8 mouse cellular contexts compared by ENCODE assay signal in genomic region chr9:95845711-95846110, GRCm38 (mm10). TPM values are rescaled to one million over a fixed set of nuclear protein-coding genes. Genes with fewer than 3 reads are reported as not detected.
DNase-seq lines count a peak whose midpoint lies in the region; ATAC-seq lines count a peak whose summit lies in the region.

No protein-coding gene starts in this region.

- H3K36me3 ChIP-seq in heart, embryonic 14.5 days (ENCODE audit: control insufficient read depth, insufficient read depth, low read length), result no peaks in the 10 kb centered on the region
- H3K36me3 ChIP-seq in hindbrain, embryonic 14.5 days (replicated peaks; ENCODE audit: control insufficient read depth, insufficient read depth), result no peaks in the 10 kb centered on the region
- no peaks in the 10 kb centered on the region for H3K36me3 ChIP-seq in liver, embryonic 11.5 days (ENCODE audit: control insufficient read depth, insufficient read depth, low read length)
- no peaks in the 10 kb centered on the region for H3K36me3 ChIP-seq in midbrain, embryonic 16.5 days (ENCODE audit: control insufficient read depth, insufficient read depth, low read length)

- H3K4me1 ChIP-seq in heart, embryonic 14.5 days (ENCODE audit: control insufficient read depth in 2 of 2, insufficient read depth in 2 of 2, low read length in 2 of 2), result no peaks in the 10 kb centered on the region
- no peaks in the 10 kb centered on the region for H3K4me1 ChIP-seq in hindbrain, embryonic 14.5 days (replicated peaks; ENCODE audit: control insufficient read depth, insufficient read depth, low read length)
- no peaks in the 10 kb centered on the region; the same call in 1 of the 2 replicates for H3K4me1 ChIP-seq in liver, embryonic 11.5 days (replicated peaks; ENCODE audit: control insufficient read depth, insufficient read depth, low read length)
- H3K4me1 ChIP-seq in midbrain, embryonic 16.5 days (ENCODE audit: control insufficient read depth, insufficient read depth, low read length), result peaks cover 2% of the 10 kb centered on the region; the same call in 1 of the 2 replicates

- H3K4me2 ChIP-seq in heart, embryonic 14.5 days (ENCODE audit: low read length), result peak overlapping the region; percentile 98; the same call in 1 of the 2 replicates
- H3K4me2 ChIP-seq in hindbrain, embryonic 14.5 days (replicated peaks), result peak overlapping the region; percentile 90
- H3K4me2 ChIP-seq in liver, embryonic 11.5 days, result peak overlapping the region; percentile 84
- H3K4me2 ChIP-seq in midbrain, embryonic 16.5 days (ENCODE audit: low read length), result peak overlapping the region; percentile 96

- peaks cover 30% of the 10 kb centered on the region for H3K27me3 ChIP-seq in heart, embryonic 14.5 days (ENCODE audit: control insufficient read depth, insufficient read depth, low read length)
- peaks cover 15% of the 10 kb centered on the region for H3K27me3 ChIP-seq in hindbrain, embryonic 14.5 days (ENCODE audit: control insufficient read depth, insufficient read depth, low read length)
- peaks cover 28% of the 10 kb centered on the region for H3K27me3 ChIP-seq in liver, embryonic 11.5 days (replicated peaks; ENCODE audit: control insufficient read depth, insufficient read depth, low read length)
- H3K27me3 ChIP-seq in midbrain, embryonic 16.5 days (ENCODE audit: control insufficient read depth, insufficient read depth, low read depth, low read length), result peaks cover 11% of the 10 kb centered on the region

- no peak for ATAC-seq in heart, embryonic 14.5 days (ENCODE audit: insufficient number of reproducible peaks, insufficient read depth, low FRiP score, low read depth)
- no peak for ATAC-seq in hindbrain, embryonic 14.5 days (ENCODE audit: low FRiP score)
- ATAC-seq in liver, embryonic 11.5 days (replicated peaks; ENCODE audit: low FRiP score), result no peak
- no peak for ATAC-seq in midbrain, embryonic 16.5 days

- H3K27ac ChIP-seq in heart, embryonic 14.5 days (replicated peaks in 1 of 2; ENCODE audit: control insufficient read depth in 1 of 2, insufficient read depth in 1 of 2, low read depth in 2 of 2, low read length in 2 of 2), result no peak overlapping the region
- H3K27ac ChIP-seq in hindbrain, embryonic 14.5 days, result no peak overlapping the region
- H3K27ac ChIP-seq in liver, embryonic 11.5 days (ENCODE audit: low read depth, low read length), result no peak overlapping the region
- no peak overlapping the region for H3K27ac ChIP-seq in midbrain, embryonic 16.5 days (ENCODE audit: low read length)

- DNase-seq in heart, adult 8-10 months (ENCODE audit: low spot score), result no peak
- no peak for DNase-seq in hindbrain, embryonic 14.5 days (ENCODE audit: low spot score)
- DNase-seq in liver, embryonic 11.5 days (ENCODE audit: low spot score), result no peak
- DNase-seq in urinary bladder, postnatal 10 days (ENCODE audit: low spot score), result no peak
- DNase-seq in left cerebral cortex, adult 8-10 months (ENCODE audit: low spot score in 2 of 2), result no peak
- DNase-seq in urinary bladder, postnatal 14 days (ENCODE audit: low spot score), result no peak

- no peak overlapping the region for H3K9ac ChIP-seq in heart, embryonic 14.5 days (ENCODE audit: low read length)
- H3K9ac ChIP-seq in hindbrain, embryonic 14.5 days, result peak overlapping the region; percentile 63; the same call in 1 of the 2 replicates
- no peak overlapping the region for H3K9ac ChIP-seq in liver, embryonic 11.5 days (ENCODE audit: low read depth, low read length)
- H3K9ac ChIP-seq in midbrain, embryonic 16.5 days (ENCODE audit: low read depth, low read length), result no peak overlapping the region

- WGBS in heart, embryonic 14.5 days, result 74% methylated on average over 4 of the region's 4 CpGs
- WGBS in hindbrain, embryonic 14.5 days, result 85% methylated on average over 4 of the region's 4 CpGs
- WGBS in liver, embryonic 11.5 days, result 58% methylated on average over 4 of the region's 4 CpGs
- 67% methylated on average over 4 of the region's 4 CpGs for WGBS in midbrain, embryonic 16.5 days

- peak overlapping the region in 1 of 2 experiments; percentile 62; a peak in 1 of 4 replicates for H3K4me3 ChIP-seq in heart, embryonic 14.5 days (ENCODE audit: control insufficient read depth in 1 of 2, insufficient read depth in 1 of 2, low read depth in 1 of 2, low read length in 2 of 2)
- H3K4me3 ChIP-seq in hindbrain, embryonic 14.5 days (replicated peaks; ENCODE audit: low read length), result peak overlapping the region; percentile 57; the same call in 1 of the 2 replicates
- no peak overlapping the region for H3K4me3 ChIP-seq in liver, embryonic 11.5 days (ENCODE audit: low read depth, low read length)
- H3K4me3 ChIP-seq in midbrain, embryonic 16.5 days (ENCODE audit: low read depth, low read length), result peak overlapping the region; percentile 76; the same call in 1 of the 2 replicates

- H3K9me3 ChIP-seq in heart, embryonic 14.5 days (ENCODE audit: control insufficient read depth, low read length), result no peaks in the 10 kb centered on the region
- no peaks in the 10 kb centered on the region for H3K9me3 ChIP-seq in hindbrain, embryonic 14.5 days (ENCODE audit: control insufficient read depth, low read length)
- no peaks in the 10 kb centered on the region for H3K9me3 ChIP-seq in liver, embryonic 11.5 days (ENCODE audit: control insufficient read depth, low read length)
- H3K9me3 ChIP-seq in midbrain, embryonic 16.5 days (replicated peaks; ENCODE audit: control insufficient read depth, low read length, poor library complexity, severe bottlenecking), result no peaks in the 10 kb centered on the region

RNA-seq across cellular contexts. Expression of gene Pls1, which starts 0.6 kb away (rescaled TPM):
- 0.61 and 0.71 TPM in 2 replicates for polyA plus RNA-seq in heart, embryonic 14.5 days (2014; fragmentation: Nextera tagmentation; extraction: Ambion mirVana)
- under 1 TPM; 0.13 to 0.98 (median 0.63) TPM for total RNA-seq in heart, adult 8-10 months (2022)
- 2.9 and 4.1 TPM in 2 replicates for polyA plus RNA-seq in hindbrain, embryonic 14.5 days (2014; fragmentation: Nextera tagmentation; extraction: Ambion mirVana)
- polyA plus RNA-seq in liver, embryonic 11.5 days (2014; fragmentation: Nextera tagmentation; extraction: Ambion mirVana), result 12.4 and 12.8 TPM in 2 replicates
- polyA plus RNA-seq in midbrain, embryonic 16.5 days (2015; fragmentation: Nextera tagmentation; extraction: Ambion mirVana), result 2.1 and 2.9 TPM in 2 replicates
- total RNA-seq in left cerebral cortex, adult 8-10 months (2022), result 10 to 100 TPM; 16.0 to 19.6 (median 16.9) TPM

RNA-seq across cellular contexts. Expression of gene Atr, which starts 11.7 kb away (rescaled TPM):
- polyA plus RNA-seq in heart, embryonic 14.5 days (2014; fragmentation: Nextera tagmentation; extraction: Ambion mirVana), result 12.2 and 15.4 TPM in 2 replicates
- 1 to 10 TPM; 6.9 to 8.5 (median 7.4) TPM for total RNA-seq in heart, adult 8-10 months (2022)
- polyA plus RNA-seq in hindbrain, embryonic 14.5 days (2014; fragmentation: Nextera tagmentation; extraction: Ambion mirVana), result 13.0 and 15.0 TPM in 2 replicates
- 18.3 and 19.9 TPM in 2 replicates for polyA plus RNA-seq in liver, embryonic 11.5 days (2014; fragmentation: Nextera tagmentation; extraction: Ambion mirVana)
- 11.6 and 14.4 TPM in 2 replicates for polyA plus RNA-seq in midbrain, embryonic 16.5 days (2015; fragmentation: Nextera tagmentation; extraction: Ambion mirVana)
- total RNA-seq in left cerebral cortex, adult 8-10 months (2022), result 10 to 100 TPM; 11.8 to 13.8 (median 13.0) TPM
